Mouse (Mus musculus): Measurements from ENCODE around the gene March4.

Gene March4

GRCm38 (mm10) chr1:72454733-72455201 is 82.0 kb downstream of the March4 start:
- no peak for ATAC-seq (ENCODE audit: insufficient number of reproducible peaks, low FRiP score, low TSS enrichment)

GRCm38 (mm10) chr1:72452839-72453238 is 83.9 kb downstream of the March4 start:
- ATAC-seq (ENCODE audit: insufficient number of reproducible peaks, low FRiP score, low TSS enrichment), result no peak

- no peak for ATAC-seq (ENCODE audit: insufficient number of reproducible peaks, low FRiP score, low TSS enrichment)
These were observed 85.9 kb downstream of the March4 start for GRCm38 (mm10) chr1:72450790-72451189.

- ATAC-seq (ENCODE audit: insufficient number of reproducible peaks, low FRiP score, low TSS enrichment), result no peak
These were observed 87.0 kb downstream of the March4 start for GRCm38 (mm10) chr1:72449752-72450151.

- no peak for ATAC-seq (ENCODE audit: insufficient number of reproducible peaks, low FRiP score, low TSS enrichment)
These were observed 94.0 kb downstream of the March4 start for GRCm38 (mm10) chr1:72442747-72443146.

GRCm38 (mm10) chr1:72439146-72439545 is 97.6 kb downstream of the March4 start:
- peak; percentile 76 for ATAC-seq (ENCODE audit: insufficient number of reproducible peaks, low FRiP score, low TSS enrichment)

GRCm38 (mm10) chr1:72436967-72437366 is 99.8 kb downstream of the March4 start:
- ATAC-seq (ENCODE audit: insufficient number of reproducible peaks, low FRiP score, low TSS enrichment), result no peak

- no peak for ATAC-seq (ENCODE audit: insufficient number of reproducible peaks, low FRiP score, low TSS enrichment)
These were observed 102.2 kb downstream of the March4 start for GRCm38 (mm10) chr1:72434510-72434909.

- ATAC-seq (ENCODE audit: insufficient number of reproducible peaks, low FRiP score, low TSS enrichment), result no peak
These were observed 104.2 kb downstream of the March4 start for GRCm38 (mm10) chr1:72432579-72432978.

- no peak for ATAC-seq (ENCODE audit: insufficient number of reproducible peaks, low FRiP score, low TSS enrichment)
These were observed 107.5 kb downstream of the March4 start for GRCm38 (mm10) chr1:72429107-72429807.

GRCm38 (mm10) chr1:72428526-72428925 is 108.2 kb downstream of the March4 start:
- peak; percentile 33; the same call in 1 of the 2 replicates for ATAC-seq (ENCODE audit: insufficient number of reproducible peaks, low FRiP score, low TSS enrichment)

- no peak for ATAC-seq (ENCODE audit: insufficient number of reproducible peaks, low FRiP score, low TSS enrichment)
These were observed 110.3 kb downstream of the March4 start for GRCm38 (mm10) chr1:72426456-72426855.

- peak; percentile 88 for ATAC-seq (ENCODE audit: insufficient number of reproducible peaks, low FRiP score, low TSS enrichment)
These were observed 114.6 kb downstream of the March4 start for GRCm38 (mm10) chr1:72422121-72422520.

- no peak for ATAC-seq (ENCODE audit: insufficient number of reproducible peaks, low FRiP score, low TSS enrichment)
These were observed 116.5 kb downstream of the March4 start for GRCm38 (mm10) chr1:72420220-72420619.

GRCm38 (mm10) chr1:72418744-72419655 is 117.7 kb downstream of the March4 start:
- no peak for ATAC-seq (ENCODE audit: insufficient number of reproducible peaks, low FRiP score, low TSS enrichment)

- no peak for ATAC-seq (ENCODE audit: insufficient number of reproducible peaks, low FRiP score, low TSS enrichment)
These were observed 122.0 kb downstream of the March4 start for GRCm38 (mm10) chr1:72414561-72415253.

- no peak for ATAC-seq (ENCODE audit: insufficient number of reproducible peaks, low FRiP score, low TSS enrichment)
These were observed 122.6 kb downstream of the March4 start for GRCm38 (mm10) chr1:72414133-72414532.

GRCm38 (mm10) chr1:72413205-72413604 is 123.5 kb downstream of the March4 start:
- no peak for ATAC-seq (ENCODE audit: insufficient number of reproducible peaks, low FRiP score, low TSS enrichment)

- no peak for ATAC-seq (ENCODE audit: insufficient number of reproducible peaks, low FRiP score, low TSS enrichment)
These were observed 125.6 kb downstream of the March4 start for GRCm38 (mm10) chr1:72411108-72411507.

- ATAC-seq (ENCODE audit: insufficient number of reproducible peaks, low FRiP score, low TSS enrichment), result peak; percentile 46; the same call in 1 of the 2 replicates
These were observed 126.8 kb downstream of the March4 start for GRCm38 (mm10) chr1:72409936-72410335.
